Mouse (Mus musculus) R1 (cell line): ENCODE results near the gene Grap2.
A peak's percentile ranks its signal among the peaks of the same experiment; 100 is the strongest.

ENCODE experiments used
- DNase-seq: peaks from one replicate; pipeline ENCODE4 v3.0.0-alpha.2; 2018; ENCODE audit warnings: low read depth, low spot score

Gene Grap2

GRCm38 (mm10) chr15:80636757-80637372 lies 64.5 kb downstream of the Grap2 start:
- no peak for DNase-seq

GRCm38 (mm10) chr15:80639071-80639702 lies 66.8 kb downstream of the Grap2 start:
- DNase-seq = no peak

GRCm38 (mm10) chr15:80639874-80640273 lies 67.5 kb downstream of the Grap2 start:
- peak; percentile 16 for DNase-seq

GRCm38 (mm10) chr15:80641702-80642435 lies 69.5 kb downstream of the Grap2 start:
- DNase-seq = no peak

- no peak for DNase-seq
These were observed 72.8 kb downstream of the Grap2 start for GRCm38 (mm10) chr15:80645006-80645797.

- peak; percentile 21 for DNase-seq
These were observed 76.7 kb downstream of the Grap2 start for GRCm38 (mm10) chr15:80648977-80649606.

- DNase-seq = no peak
These were observed 78.0 kb downstream of the Grap2 start for GRCm38 (mm10) chr15:80650412-80650811.

GRCm38 (mm10) chr15:80653865-80654264 lies 81.5 kb downstream of the Grap2 start:
- DNase-seq = no peak

- no peak for DNase-seq
These were observed 86.5 kb downstream of the Grap2 start for GRCm38 (mm10) chr15:80658815-80659471.

GRCm38 (mm10) chr15:80660963-80661362 lies 88.6 kb downstream of the Grap2 start:
- no peak for DNase-seq

GRCm38 (mm10) chr15:80664444-80664843 lies 92.0 kb downstream of the Grap2 start:
- no peak for DNase-seq

GRCm38 (mm10) chr15:80671295-80672252 lies 99.2 kb downstream of the Grap2 start, which contains the start of gene Fam83f:
TSS of gene Fam83f (plus strand) at chr15:80671847.
- DNase-seq = peak; percentile 28

- DNase-seq = no peak
These were observed 100.4 kb downstream of the Grap2 start for GRCm38 (mm10) chr15:80672810-80673209.

GRCm38 (mm10) chr15:80673337-80674095 lies 101.1 kb downstream of the Grap2 start:
- no peak for DNase-seq

- no peak for DNase-seq
These were observed 102.3 kb downstream of the Grap2 start for GRCm38 (mm10) chr15:80674700-80675099.

GRCm38 (mm10) chr15:80679515-80680215 lies 107.3 kb downstream of the Grap2 start:
- DNase-seq = no peak

GRCm38 (mm10) chr15:80680347-80681030 lies 108.1 kb downstream of the Grap2 start:
- no peak for DNase-seq

- DNase-seq = no peak
These were observed 109.1 kb downstream of the Grap2 start for GRCm38 (mm10) chr15:80681466-80681881.
